Mouse (Mus musculus) MN1 (cell line): ENCODE measurements around the gene Olfr1308.

Source experiments
- DNase-seq: peaks from one replicate; pipeline ENCODE4 v3.0.0-alpha.2; 2016; ENCODE audit warnings: low spot score

Gene Olfr1308

DNA sequence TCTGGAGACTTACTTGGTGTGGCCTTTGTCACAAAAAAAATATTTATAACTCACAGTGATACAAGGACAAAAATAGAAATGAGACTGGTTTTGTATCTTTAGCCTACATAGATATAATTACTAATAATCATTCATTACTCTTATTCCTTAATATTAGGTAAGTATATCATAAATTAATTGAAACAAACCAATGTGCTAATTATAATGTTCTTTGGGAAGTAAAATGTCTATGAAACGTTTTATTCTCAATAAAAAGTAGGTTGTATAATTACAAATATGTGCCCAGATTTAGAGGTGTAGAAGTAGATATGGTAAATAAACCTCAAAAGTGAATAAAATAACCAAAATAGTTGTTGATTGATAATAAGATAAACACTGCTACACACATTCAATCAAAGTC is at the start of gene Olfr1308:
TSS of gene Olfr1308 (minus strand) at position 101 of the 400 bp plus-strand sequence.
- no peak for DNase-seq

DNA sequence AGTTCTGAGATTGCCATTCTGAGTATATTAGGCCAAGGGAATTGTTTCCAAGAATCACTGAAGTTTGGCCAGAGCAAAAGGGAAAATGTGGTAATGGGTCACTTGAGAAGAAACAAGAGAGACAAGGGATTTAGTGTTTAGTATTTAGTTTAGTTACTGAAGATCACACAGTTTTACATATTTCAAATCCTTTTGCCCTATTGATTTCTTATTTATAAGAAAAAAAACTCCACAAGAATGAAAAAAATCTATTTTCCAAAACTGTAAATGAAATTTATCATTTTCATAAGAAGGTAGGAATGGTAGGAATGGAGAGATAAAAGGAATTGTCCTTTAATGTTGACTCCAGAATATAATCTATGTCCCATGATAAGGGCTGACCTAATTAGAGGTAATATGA is 47.9 kb upstream of the Olfr1308 start, which contains the start of gene Olfr1310:
TSS of gene Olfr1310 (minus strand) at position 101 of the 400 bp plus-strand sequence.
- DNase-seq: no peak

DNA sequence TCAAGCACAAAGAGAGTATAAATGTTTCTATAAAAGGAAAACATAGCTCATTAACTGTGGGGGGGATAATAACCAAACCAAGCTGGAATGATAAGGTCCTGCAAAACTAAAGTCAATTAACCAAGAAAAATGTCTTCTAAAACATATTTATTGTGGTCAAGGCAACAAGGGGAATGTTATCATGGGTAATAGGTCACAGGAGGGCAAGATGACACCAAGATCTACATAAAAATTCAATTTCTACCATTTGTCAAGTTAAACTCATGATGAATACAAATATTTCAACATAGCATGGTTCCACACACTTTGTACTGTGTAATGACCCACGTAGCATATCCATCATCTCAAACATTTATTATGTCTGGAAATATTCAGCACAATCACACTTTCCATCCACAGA is 25.4 kb upstream of the Olfr1308 start, which contains the start of gene Olfr1309:
TSS of gene Olfr1309 (minus strand) at position 101 of the 400 bp plus-strand sequence.
- no peak for DNase-seq

- DNase-seq: no peak
These were observed 15.4 kb downstream of the Olfr1308 start, which contains the start of gene Olfr1307 for GRCm38 (mm10) chr2:111949340-111949739. Gene Olfr1307 (minus strand): TSS chr2:111949440.

GRCm38 (mm10) chr2:111916171-111916570 is 48.6 kb downstream of the Olfr1308 start, which contains the start of gene Olfr1306:
Gene Olfr1306 (minus strand): TSS chr2:111916271.
- DNase-seq: no peak
